ENCODE assay signal across 9 mouse cellular contexts in genomic region chr7:6194129-6194528, GRCm38 (mm10). TPM values are rescaled to one million over a fixed set of nuclear protein-coding genes. Genes with fewer than 3 reads are reported as not detected.
DNase-seq lines count a peak whose midpoint lies in the region; ATAC-seq and TF ChIP-seq lines count a peak whose summit lies in the region.
"Had no signal": no experiment of that assay in that cellular context is flagged by ENCODE, and none has a peak within 500 bp of the region (broad histone marks: within the 10 kb centered on the region; RNA-seq: fewer than 3 reads in every experiment).

No protein-coding gene starts in this region.

- no peak overlapping the region for H3K4me3 ChIP-seq in heart, postnatal 0 days (ENCODE audit: low read depth, low read length)

- peak; percentile 78 for ATAC-seq in heart, postnatal 0 days (ENCODE audit: insufficient read depth, low read depth)

- 0 out of 2 replicates have a peak, but pooled peaks cover 9% of the 10 kb centered on the region for H3K27me3 ChIP-seq in heart, postnatal 0 days (ENCODE audit: control insufficient read depth, insufficient read depth, low read length)

- 19% methylated on average over 5 of the region's 5 CpGs for WGBS in heart, postnatal 0 days

- DNase-seq in ES-CJ7 (ENCODE audit: low read depth, low spot score): peak; percentile 73
- DNase-seq in adrenal gland, adult 18-20 months (ENCODE audit: low spot score in 2 of 2): peak; percentile 59 to 62
- DNase-seq in embryo, embryonic 9.5 days (ENCODE audit: extremely low spot score): peak; percentile 56
- peak; percentile 42 for DNase-seq in heart, postnatal 0 days (ENCODE audit: low spot score)
- peak; percentile 71 to 72 for DNase-seq in kidney, postnatal 25 days
- peak; percentile 57 for DNase-seq in lung, postnatal 25 days (ENCODE audit: low spot score)
- DNase-seq in retina, adult 2 months (ENCODE audit: low read depth, low spot score): peak; percentile 59
- no peak for DNase-seq in frontal cortex, postnatal 10 days (ENCODE audit: low spot score in 2 of 2)

- no peaks in the 10 kb centered on the region for H3K9me3 ChIP-seq in heart, postnatal 0 days (replicated peaks; ENCODE audit: control insufficient read depth, low read length)

- no peak overlapping the region for H3K4me2 ChIP-seq in heart, postnatal 0 days (ENCODE audit: low read depth, low read length)

- H3K27ac ChIP-seq in heart, postnatal 0 days (ENCODE audit: low read depth): no peak overlapping the region

- peak; percentile 83 for TF ChIP-seq CTCF in heart, postnatal 0 days (IDR thresholded peaks at IDR 0.05; ENCODE audit: low read depth)

- no peaks in the 10 kb centered on the region for H3K4me1 ChIP-seq in heart, postnatal 0 days (ENCODE audit: control insufficient read depth, insufficient read depth)

- no peak overlapping the region for H3K9ac ChIP-seq in heart, postnatal 0 days (replicated peaks; ENCODE audit: low read depth, low read length)

- TF ChIP-seq EP300 in heart, postnatal 0 days (IDR thresholded peaks at IDR 0.05; ENCODE audit: low read depth): no peak

- H3K36me3 ChIP-seq in heart, postnatal 0 days (replicated peaks; ENCODE audit: control insufficient read depth, insufficient read depth, low read length): peaks cover 8% of the 10 kb centered on the region; the same call in 1 of the 2 replicates

RNA-seq across cellular contexts. Expression of gene Galp, which starts 2.8 kb away (rescaled TPM):
- not detected for total RNA-seq in adrenal gland, adult 18-20 months (2021)
- not detected in 2 replicates for total RNA-seq in heart, postnatal 0 days (2014; rRNA removed; ENCODE audit: low replicate concordance)
- polyA plus RNA-seq in heart, postnatal 0 days (2015; fragmentation: Nextera tagmentation; extraction: Ambion mirVana): not detected in 2 replicates
- total RNA-seq: left cerebral cortex, postnatal 10 days had no signal

RNA-seq across cellular contexts. Expression of gene Zfp444, which starts 22.1 kb away (rescaled TPM):
- 10 to 100 TPM; 25.8 to 27.0 TPM for total RNA-seq in adrenal gland, adult 18-20 months (2021)
- 24.2 and 58.7 TPM in 2 replicates for total RNA-seq in heart, postnatal 0 days (2014; rRNA removed; ENCODE audit: low replicate concordance)
- 20.7 and 28.0 TPM in 2 replicates for polyA plus RNA-seq in heart, postnatal 0 days (2015; fragmentation: Nextera tagmentation; extraction: Ambion mirVana)

RNA-seq across cellular contexts. Expression of gene Zscan5b, which starts 27.9 kb away (rescaled TPM):
- total RNA-seq in adrenal gland, adult 18-20 months (2021): not detected
- total RNA-seq in heart, postnatal 0 days (2014; rRNA removed; ENCODE audit: low replicate concordance): not detected in 2 replicates
- not detected in 2 replicates for polyA plus RNA-seq in heart, postnatal 0 days (2015; fragmentation: Nextera tagmentation; extraction: Ambion mirVana)
- total RNA-seq: left cerebral cortex, postnatal 10 days had no signal

RNA-seq across cellular contexts. Expression of gene Zfp787, which starts 38.3 kb away (rescaled TPM):
- total RNA-seq in adrenal gland, adult 18-20 months (2021): 10 to 100 TPM; 43.2 to 47.7 TPM
- total RNA-seq in heart, postnatal 0 days (2014; rRNA removed; ENCODE audit: low replicate concordance): 84.1 and 86.2 TPM in 2 replicates
- polyA plus RNA-seq in heart, postnatal 0 days (2015; fragmentation: Nextera tagmentation; extraction: Ambion mirVana): 37.6 and 38.5 TPM in 2 replicates

RNA-seq across cellular contexts. Expression of gene Epp13, which starts 58.4 kb away (rescaled TPM):
- not detected for total RNA-seq in adrenal gland, adult 18-20 months (2021)
- total RNA-seq in heart, postnatal 0 days (2014; rRNA removed; ENCODE audit: low replicate concordance): not detected in 2 replicates
- not detected in 2 replicates for polyA plus RNA-seq in heart, postnatal 0 days (2015; fragmentation: Nextera tagmentation; extraction: Ambion mirVana)
- total RNA-seq: left cerebral cortex, postnatal 10 days had no signal

Comparison
In these comparisons a context has a peak if more than half of its experiments do, and no peak if none do; other contexts are left out.
1. DNase-seq: peak in ES-CJ7 (single experiment), adrenal gland, adult 18-20 months (2 of 2), embryo, embryonic 9.5 days (single experiment), heart, postnatal 0 days (single experiment), kidney, postnatal 25 days (2 of 2), lung, postnatal 25 days (single experiment) and retina, adult 2 months (single experiment); none in frontal cortex, postnatal 10 days (0 of 2).